Mouse (Mus musculus) cortical plate, adult 2 months (tissue): ENCODE data around the gene Met.

ENCODE experiments used
- CTCF ChIP-seq: fragments of 200-500 bp; IDR thresholded peaks from 2 replicates; pipeline ENCODE4 v1.5.1; 2011; ENCODE audit warnings: mild to moderate bottlenecking, control low read depth, low read length; ENCODE audit not compliant: insufficient read depth; ENCODE audit errors: extremely low read depth
- POLR2A ChIP-seq: fragments of 200-500 bp; IDR thresholded peaks from 2 replicates; pipeline ENCODE4 v1.6.1; 2011; ENCODE audit warnings: mild to moderate bottlenecking, low read length, control low read depth; ENCODE audit not compliant: insufficient read depth; ENCODE audit errors: extremely low read depth

DNA sequence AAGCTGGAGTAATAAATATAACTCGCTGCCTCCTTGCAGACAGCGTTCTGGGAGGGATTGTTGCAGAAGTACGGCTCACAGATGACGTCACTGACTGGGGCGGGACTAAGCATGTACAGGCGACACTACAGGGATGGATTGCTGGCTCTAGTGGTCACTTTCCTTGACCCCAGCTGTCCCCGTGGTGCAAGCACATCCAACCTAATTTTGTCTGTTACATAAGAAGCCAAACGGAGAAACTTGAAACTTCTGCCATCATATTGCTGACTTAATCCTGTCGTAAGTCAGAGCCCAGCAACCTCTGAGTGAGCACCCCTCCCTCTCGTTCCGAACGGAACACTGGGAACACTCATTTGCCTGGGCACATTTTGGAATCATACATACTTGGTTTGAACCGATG lies 120.4 kb downstream of the Met start:
- no peak for TF ChIP-seq POLR2A
- no peak for TF ChIP-seq CTCF
